Mouse (Mus musculus) heart, postnatal 0 days (tissue): Measurements from ENCODE around the gene Rab37. TPM values are rescaled to one million over a fixed set of nuclear protein-coding genes. Genes with fewer than 3 reads are reported as not detected.
A peak's percentile ranks its signal among the peaks of the same experiment; 100 is the strongest.

ENCODE experiments used
- ATAC-seq: fragments of 200-750 bp; cut with Nextera tagmentation; 2 replicates; pipeline ENCODE4 v1.8.0; 2017; ENCODE audit warnings: low read depth, moderate number of reproducible peaks, moderate library complexity; ENCODE audit not compliant: insufficient read depth
- DNase-seq: peaks from one replicate; pipeline ENCODE4 v3.0.0-alpha.2; 2016; ENCODE audit warnings: low spot score
- H3K27ac ChIP-seq: fragments of 300-500 bp; sonication (generic); 2 replicates; pipeline ENCODE4 v1.5.1; 2014; ENCODE audit warnings: low read depth, mild to moderate bottlenecking
- H3K27me3 ChIP-seq: fragments of 300-500 bp; sonication (generic); 2 replicates; pipeline ENCODE4 v1.6.1; 2014; ENCODE audit warnings: low read length, mixed read lengths; ENCODE audit not compliant: control insufficient read depth, insufficient read depth
- H3K36me3 ChIP-seq: fragments of 300-500 bp; sonication (generic); replicated peaks from 2 replicates; pipeline ENCODE4 v1.6.1; 2014; ENCODE audit warnings: low read length, mixed read lengths; ENCODE audit not compliant: control insufficient read depth, insufficient read depth
- H3K4me1 ChIP-seq: fragments of 300-500 bp; sonication (generic); 2 replicates; pipeline ENCODE4 v1.6.1; 2014; ENCODE audit warnings: antibody characterized with exemption; ENCODE audit not compliant: control insufficient read depth, insufficient read depth
- H3K4me2 ChIP-seq: fragments of 300-500 bp; sonication (generic); 2 replicates; pipeline ENCODE4 v1.6.1; 2014; ENCODE audit warnings: low read depth, mild to moderate bottlenecking, low read length, moderate library complexity
- H3K4me3 ChIP-seq: fragments of 300-500 bp; sonication (generic); 2 replicates; pipeline ENCODE4 v1.5.1; 2014; ENCODE audit warnings: low read depth, low read length
- H3K9ac ChIP-seq: fragments of 300-500 bp; sonication (generic); replicated peaks from 2 replicates; pipeline ENCODE4 v1.6.1; 2014; ENCODE audit warnings: low read depth, low read length, mixed read lengths
- H3K9me3 ChIP-seq: fragments of 300-500 bp; sonication (generic); replicated peaks from 2 replicates; pipeline ENCODE4 v1.6.1; 2016; ENCODE audit warnings: low read length; ENCODE audit not compliant: control insufficient read depth
- CTCF ChIP-seq: IDR thresholded peaks from 2 replicates; pipeline ENCODE4 v1.5.1; 2016; ENCODE audit warnings: antibody characterized with exemption, control low read depth, low read depth
- EP300 ChIP-seq: IDR thresholded peaks from 2 replicates; pipeline ENCODE4 v1.6.1; 2016; ENCODE audit warnings: antibody characterized with exemption, low read depth
- WGBS: fragments of 180-500 bp; shearing (Covaris S2); extraction: QIAGEN DNeasy Blood & Tissue Kit; methylation state at CpG from one replicate; pipeline ENCODE4 v1.1.7; 2014; 5-methylcytosine and 5-hydroxymethylcytosine counted together
- polyA plus RNA-seq: library from polyadenylated mRNA; unstranded; fragments of >200 nt; fragmentation: Nextera tagmentation; extraction: Ambion mirVana; gene quantifications from 2 replicates; pipeline ENCODE4 v1.2.1, GENCODE M21; 2015
- total RNA-seq: library from RNA; depleted of rRNA; stranded (reverse); fragments of >200 nt; gene quantifications from 2 replicates; pipeline ENCODE4 v1.2.3, GENCODE M21; 2014; ENCODE audit warnings: low replicate concordance; rRNA removed

The Rab37 gene
- total RNA-seq = 0.04 and 2.0 TPM in 2 replicates
- polyA plus RNA-seq = 1.1 and 1.3 TPM in 2 replicates

DNA sequence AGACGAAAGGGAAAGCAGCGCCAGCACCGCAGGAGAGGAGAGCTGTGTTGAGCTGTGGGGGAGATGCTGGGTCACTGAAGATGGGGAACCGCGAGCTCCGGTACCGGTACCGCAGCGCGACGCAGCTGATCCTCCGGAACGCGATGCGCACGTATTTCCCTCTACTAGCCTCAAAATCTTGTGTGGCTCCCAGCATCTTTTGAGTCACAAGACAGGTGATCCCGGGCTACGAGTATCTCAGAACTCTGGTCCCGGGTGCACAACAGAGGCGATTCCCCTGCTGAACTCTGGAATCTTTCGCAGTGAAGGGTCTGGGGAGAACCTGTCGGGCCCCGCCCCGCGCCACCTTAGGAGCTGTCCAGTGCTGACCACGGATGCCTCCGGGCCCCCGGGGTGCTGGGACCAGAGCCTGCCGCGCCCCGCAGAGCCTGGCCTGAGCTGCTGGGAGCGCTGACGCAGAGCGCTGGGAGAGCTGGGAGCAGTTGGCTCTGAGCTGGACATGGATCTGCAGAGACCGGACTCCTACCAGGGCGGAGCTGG, at the start of gene Rab37:
Gene Rab37, plus strand, starts transcription at position 70 of the 540 bp plus-strand sequence.
- Histone ChIP-seq H3K27me3 (peaks cover 35% of the 10 kb centered on the region), H3K27ac (no peak within 1 kb of the TSS), H3K4me3 (no peak within 1 kb of the TSS), H3K4me1 (no peaks in the 10 kb centered on the region), H3K36me3 (no peaks in the 10 kb centered on the region), H3K9ac (no peak within 1 kb of the TSS), H3K9me3 (0 out of 2 replicates have a peak, but pooled peaks cover 3% of the 10 kb centered on the region), H3K4me2 (no peak within 1 kb of the TSS)
- WGBS = 4% methylated on average over 35 of the region's 36 CpGs
- no peak for TF ChIP-seq EP300
- ATAC-seq = no peak
- DNase-seq = no peak

DNA sequence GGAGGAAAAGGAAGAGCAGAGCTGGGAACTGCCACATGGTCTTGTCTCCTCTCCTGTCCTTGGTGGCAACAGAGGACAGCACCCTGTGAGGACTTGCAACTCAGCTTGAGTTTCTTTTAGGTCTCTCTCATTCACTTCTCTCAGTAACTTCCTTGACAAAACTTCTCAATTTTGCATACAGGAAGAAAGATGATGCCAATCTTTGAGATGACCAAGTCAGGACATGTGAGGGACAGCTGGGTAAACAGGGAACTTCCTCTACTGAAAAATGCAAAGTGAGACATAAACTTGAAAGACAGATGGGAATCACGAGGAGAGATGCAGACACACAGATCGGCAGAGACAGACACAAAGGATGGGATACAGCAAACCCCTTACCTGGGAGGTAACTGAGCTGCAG, 43.0 kb upstream of the Rab37 start, which contains the start of gene Cd300ld3:
Gene Cd300ld3, minus strand, starts transcription at position 151 of the 400 bp plus-strand sequence.
- no peak for DNase-seq
- TF ChIP-seq CTCF (no peak), EP300 (no peak)
- no peaks in the 10 kb centered on the region for H3K27me3 ChIP-seq
- H3K9me3 ChIP-seq = no peaks in the 10 kb centered on the region
- no peak for ATAC-seq
- H3K4me3 ChIP-seq = no peak within 1 kb of the TSS
- H3K4me2 ChIP-seq = no peak within 1 kb of the TSS
- 70% methylated on average over 2 of the region's 2 CpGs for WGBS
- no peak within 1 kb of the TSS for H3K27ac ChIP-seq
- no peak within 1 kb of the TSS for H3K9ac ChIP-seq
- no peaks in the 10 kb centered on the region for H3K36me3 ChIP-seq
- no peaks in the 10 kb centered on the region for H3K4me1 ChIP-seq

- no peak for TF ChIP-seq EP300
- TF ChIP-seq CTCF = no peak
- no peaks in the 10 kb centered on the region for H3K27me3 ChIP-seq
- ATAC-seq = no peak
- no peaks in the 10 kb centered on the region for H3K4me1 ChIP-seq
- H3K4me2 ChIP-seq = no peak overlapping the region
- H3K27ac ChIP-seq = no peak overlapping the region
- H3K9ac ChIP-seq = no peak overlapping the region
- H3K4me3 ChIP-seq = no peak overlapping the region
- 28% methylated on average over 3 of the region's 3 CpGs for WGBS
- DNase-seq = no peak
- no peaks in the 10 kb centered on the region for H3K36me3 ChIP-seq
- H3K9me3 ChIP-seq = no peaks in the 10 kb centered on the region
Observed at GRCm38 (mm10) chr11:115049282-115049895, 41.8 kb upstream of the Rab37 start.

- Histone ChIP-seq H3K36me3 (no peaks in the 10 kb centered on the region), H3K4me3 (no peak overlapping the region), H3K4me1 (no peaks in the 10 kb centered on the region), H3K27ac (no peak overlapping the region), H3K4me2 (no peak overlapping the region), H3K9ac (no peak overlapping the region), H3K27me3 (no peaks in the 10 kb centered on the region), H3K9me3 (no peaks in the 10 kb centered on the region)
- DNase-seq (peak; percentile 25), ATAC-seq (no peak)
- WGBS = 3% methylated on average over 9 of the region's 9 CpGs
- TF ChIP-seq CTCF (no peak), EP300 (no peak)
Observed at GRCm38 (mm10) chr11:115052206-115052605, 39.0 kb upstream of the Rab37 start.

DNA sequence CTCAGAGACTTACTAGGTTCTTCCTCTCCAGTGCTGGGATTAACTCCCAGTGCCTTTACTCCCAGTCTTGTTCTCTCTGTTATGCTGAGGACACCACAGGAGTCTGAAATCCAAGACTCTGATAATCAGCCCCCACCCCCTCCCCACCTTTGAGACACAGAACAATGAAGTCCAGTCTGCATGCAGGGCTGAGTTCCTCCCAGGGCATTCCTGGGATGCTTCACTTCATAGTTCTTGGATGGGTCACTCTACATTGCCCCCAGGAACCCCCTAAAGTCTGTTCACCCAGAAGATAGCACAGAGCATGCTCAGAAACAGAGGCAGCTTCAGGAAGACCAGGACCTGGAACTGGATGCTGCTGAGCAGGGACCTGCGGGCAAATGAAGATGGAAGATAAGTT, 38.2 kb upstream of the Rab37 start:
- no peak for TF ChIP-seq CTCF
- TF ChIP-seq EP300 = no peak
- Histone ChIP-seq H3K4me1 (no peaks in the 10 kb centered on the region), H3K36me3 (no peaks in the 10 kb centered on the region), H3K4me3 (no peak overlapping the region), H3K9ac (no peak overlapping the region), H3K27me3 (no peaks in the 10 kb centered on the region), H3K4me2 (no peak overlapping the region), H3K27ac (no peak overlapping the region), H3K9me3 (no peaks in the 10 kb centered on the region)
- 95% methylated on average over 1 of the region's 1 CpGs for WGBS
- ATAC-seq (no peak), DNase-seq (no peak)

DNA sequence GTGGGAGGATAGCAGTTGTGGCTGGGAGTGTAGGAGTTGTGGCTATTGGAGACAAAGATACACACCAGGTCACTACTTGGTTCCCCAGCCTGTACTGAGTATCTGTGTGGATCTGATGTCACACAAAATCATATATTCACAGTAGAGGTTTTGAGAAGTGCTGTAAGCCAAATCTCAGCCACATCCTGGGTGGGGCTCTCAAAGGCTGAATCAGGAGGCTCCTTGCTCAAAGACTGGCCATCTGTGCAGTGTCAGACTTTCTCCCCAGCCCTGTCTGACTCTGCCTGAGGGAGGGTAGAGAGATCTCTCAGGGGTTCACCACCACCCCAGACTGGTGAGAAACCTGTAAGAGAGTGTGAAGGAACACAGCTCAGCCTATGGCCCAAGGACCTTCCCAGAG, 36.7 kb upstream of the Rab37 start:
- no peak overlapping the region for H3K4me2 ChIP-seq
- no peaks in the 10 kb centered on the region for H3K9me3 ChIP-seq
- no peaks in the 10 kb centered on the region for H3K36me3 ChIP-seq
- ATAC-seq = no peak
- no peaks in the 10 kb centered on the region for H3K27me3 ChIP-seq
- no peak overlapping the region for H3K9ac ChIP-seq
- no peak overlapping the region for H3K4me3 ChIP-seq
- H3K4me1 ChIP-seq = no peaks in the 10 kb centered on the region
- DNase-seq = no peak
- H3K27ac ChIP-seq = no peak overlapping the region
- TF ChIP-seq CTCF (no peak), EP300 (no peak)
